Mouse (Mus musculus) forebrain, embryonic 10.5 days (tissue): ENCODE data around the gene Ero1l. TPM values are rescaled to one million over a fixed set of nuclear protein-coding genes. Genes with fewer than 3 reads are reported as not detected.

Experiments
- DNase-seq: peaks from one replicate; pipeline ENCODE4 v3.0.0-alpha.2; 2017; ENCODE audit warnings: low spot score; ENCODE audit errors: extremely low spot score
- H3K27ac ChIP-seq: fragments of 300-500 bp; sonication (generic); 2 replicates; pipeline ENCODE4 v1.5.1; 2016; ENCODE audit warnings: mild to moderate bottlenecking
- H3K27me3 ChIP-seq: fragments of 300-500 bp; sonication (generic); 2 replicates; pipeline ENCODE4 v1.6.1; 2016; ENCODE audit warnings: mild to moderate bottlenecking; ENCODE audit not compliant: poor library complexity, severe bottlenecking
- H3K36me3 ChIP-seq: fragments of 300-500 bp; sonication (generic); replicated peaks from 2 replicates; pipeline ENCODE4 v1.6.1; 2016; ENCODE audit warnings: mild to moderate bottlenecking, moderate library complexity
- H3K4me1 ChIP-seq: fragments of 300-500 bp; sonication (generic); 2 replicates; pipeline ENCODE4 v1.6.1; 2016
- H3K4me3 ChIP-seq: fragments of 300-500 bp; sonication (generic); 2 replicates; pipeline ENCODE4 v1.5.1; 2016; ENCODE audit warnings: mild to moderate bottlenecking, moderate library complexity
- H3K9me3 ChIP-seq: fragments of 300-500 bp; sonication (generic); 2 replicates; pipeline ENCODE4 v1.6.1; 2016; ENCODE audit warnings: mild to moderate bottlenecking, moderate library complexity
- WGBS: fragments of 180-500 bp; shearing (Covaris S2); methylation state at CpG from one replicate; pipeline ENCODE4 v1.1.7; 2016; 5-methylcytosine and 5-hydroxymethylcytosine counted together
- polyA plus RNA-seq: library from polyadenylated mRNA; unstranded; fragments of >200 nt; fragmentation: Nextera tagmentation; extraction: Ambion mirVana; gene quantifications from 2 replicates; pipeline ENCODE4 v1.2.1, GENCODE M21; 2016

The Ero1l gene
- polyA plus RNA-seq = 32.0 and 37.1 TPM in 2 replicates

DNA sequence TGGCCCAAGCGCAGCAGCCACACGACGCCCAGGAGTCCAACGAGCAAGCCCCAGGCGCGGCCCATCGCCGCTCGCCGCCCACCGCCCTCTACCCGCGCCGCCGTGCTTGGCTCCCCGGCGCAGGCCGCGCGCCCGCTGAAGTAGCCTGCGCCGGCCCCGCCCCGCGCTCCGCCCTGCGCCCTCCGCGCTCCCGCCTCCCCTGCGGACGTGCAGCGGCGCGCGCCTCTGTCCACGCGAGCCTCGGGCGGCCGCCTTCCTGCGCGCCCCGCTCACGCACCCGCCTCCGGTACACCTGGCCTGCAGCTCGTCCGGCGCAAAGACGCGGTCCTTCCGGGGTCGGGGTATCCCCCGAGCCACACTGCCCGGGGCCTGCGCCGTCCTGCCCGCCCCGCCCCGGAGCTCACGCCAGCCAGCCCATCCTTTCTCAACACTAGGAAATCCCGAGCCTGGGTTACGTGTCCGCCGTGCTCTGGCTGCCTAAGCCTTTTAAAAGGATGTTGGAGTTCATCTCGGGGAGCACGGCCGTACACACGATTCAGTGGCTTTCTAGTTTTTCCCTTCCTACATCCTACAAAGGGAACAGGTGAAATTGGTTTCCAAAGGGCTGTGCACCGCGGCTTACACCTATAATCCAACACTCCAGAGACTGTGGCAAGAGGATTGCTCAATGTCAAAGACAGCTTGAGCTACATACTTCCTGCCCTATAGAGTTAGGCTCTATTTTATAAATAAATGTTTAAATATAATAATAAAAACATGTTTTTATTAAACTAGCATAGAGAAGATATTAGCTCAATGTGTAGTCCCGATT, at the start of gene Ero1l:
Gene Ero1l, minus strand, starts transcription at position 346 of the 811 bp plus-strand sequence.
- Histone ChIP-seq H3K27me3 (no peaks in the 10 kb centered on the region; the same call in 1 of the 2 replicates), H3K36me3 (no peaks in the 10 kb centered on the region), H3K9me3 (no peaks in the 10 kb centered on the region), H3K4me3 (peak within 1 kb of the TSS; percentile 85), H3K27ac (peak within 1 kb of the TSS; percentile 94), H3K4me1 (peaks cover 26% of the 10 kb centered on the region)
- 2% methylated on average over 73 of the region's 74 CpGs for WGBS
- peak; percentile 75 for DNase-seq

DNA sequence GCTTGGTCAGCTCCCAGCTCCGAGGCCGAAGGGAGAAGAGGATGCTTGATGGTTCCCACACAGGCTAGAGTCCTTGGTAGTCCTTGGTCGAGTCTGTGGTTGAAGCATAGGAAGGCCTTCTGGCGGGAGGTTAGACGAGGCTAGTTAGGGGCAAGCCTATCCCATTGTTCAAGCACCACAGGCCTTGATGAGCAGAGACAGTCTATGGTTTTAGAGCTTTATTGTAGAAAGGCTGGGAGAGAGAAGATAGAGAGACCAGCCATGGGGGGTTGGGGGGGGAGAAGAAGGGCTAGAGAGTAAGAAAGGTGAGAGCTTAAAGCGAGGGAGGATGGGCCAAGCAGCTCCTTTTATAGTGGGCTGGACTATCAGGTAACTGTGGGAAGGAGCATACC, 46.6 kb upstream of the Ero1l start:
- no peak overlapping the region for H3K4me3 ChIP-seq
- peaks cover 16% of the 10 kb centered on the region for H3K4me1 ChIP-seq
- H3K9me3 ChIP-seq = peaks cover 7% of the 10 kb centered on the region
- H3K36me3 ChIP-seq = peaks cover 61% of the 10 kb centered on the region
- WGBS = 86% methylated on average over 6 of the region's 6 CpGs
- no peaks in the 10 kb centered on the region for H3K27me3 ChIP-seq
- H3K27ac ChIP-seq = peak overlapping the region; percentile 70
- DNase-seq = no peak

DNA sequence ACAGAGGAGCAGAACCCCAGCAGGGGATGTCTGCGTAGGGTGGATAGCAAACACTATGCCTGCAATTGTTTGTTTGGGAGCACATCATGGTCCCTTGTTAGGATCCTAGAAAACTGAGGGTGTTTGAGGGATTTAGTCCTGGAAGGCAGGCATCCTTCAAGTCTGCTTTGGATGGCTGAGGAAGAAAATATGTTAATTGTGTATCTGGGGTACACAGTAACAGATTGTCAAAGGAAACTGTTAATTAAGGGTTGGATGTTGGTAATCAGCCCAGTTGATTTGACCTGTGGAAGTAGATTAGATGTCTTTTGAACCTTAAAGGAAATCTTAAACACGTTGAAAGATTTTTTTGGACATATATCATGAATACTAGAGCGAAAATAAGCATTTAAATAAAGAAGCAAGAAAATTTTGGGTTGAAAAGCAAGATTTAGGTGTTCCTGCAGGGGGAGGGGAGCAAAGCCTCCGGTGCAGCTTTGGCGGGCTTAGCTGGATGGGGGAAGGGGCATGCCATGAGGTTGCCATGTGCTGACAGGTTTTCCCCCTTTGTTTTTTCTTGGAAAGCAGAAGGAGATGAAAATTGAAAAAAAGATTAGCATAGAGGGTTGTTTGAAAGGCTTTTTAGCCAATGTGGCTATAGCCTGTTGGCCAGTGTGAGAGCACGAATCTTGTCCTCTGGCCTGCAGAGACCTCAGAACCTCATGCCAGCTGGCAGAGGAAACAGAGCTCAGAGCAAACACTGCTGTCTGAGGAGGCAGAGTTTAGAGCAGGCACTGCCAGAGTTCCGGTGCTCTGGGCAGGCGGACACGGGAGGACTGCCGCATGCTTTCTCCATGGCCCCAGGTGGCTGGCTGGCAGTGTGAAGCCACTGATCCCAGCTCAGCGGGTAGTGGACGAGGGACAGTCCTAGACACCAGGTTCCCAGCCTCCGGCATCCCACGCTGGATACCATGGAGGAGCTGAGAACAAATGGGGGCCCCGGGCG, 45.9 kb upstream of the Ero1l start:
- no peak overlapping the region for H3K4me3 ChIP-seq
- 81% methylated on average over 16 of the region's 16 CpGs for WGBS
- peaks cover 16% of the 10 kb centered on the region for H3K4me1 ChIP-seq
- H3K27ac ChIP-seq = peak overlapping the region; percentile 70
- peaks cover 2% of the 10 kb centered on the region for H3K9me3 ChIP-seq
- DNase-seq = no peak
- H3K27me3 ChIP-seq = no peaks in the 10 kb centered on the region
- peaks cover 58% of the 10 kb centered on the region for H3K36me3 ChIP-seq

DNA sequence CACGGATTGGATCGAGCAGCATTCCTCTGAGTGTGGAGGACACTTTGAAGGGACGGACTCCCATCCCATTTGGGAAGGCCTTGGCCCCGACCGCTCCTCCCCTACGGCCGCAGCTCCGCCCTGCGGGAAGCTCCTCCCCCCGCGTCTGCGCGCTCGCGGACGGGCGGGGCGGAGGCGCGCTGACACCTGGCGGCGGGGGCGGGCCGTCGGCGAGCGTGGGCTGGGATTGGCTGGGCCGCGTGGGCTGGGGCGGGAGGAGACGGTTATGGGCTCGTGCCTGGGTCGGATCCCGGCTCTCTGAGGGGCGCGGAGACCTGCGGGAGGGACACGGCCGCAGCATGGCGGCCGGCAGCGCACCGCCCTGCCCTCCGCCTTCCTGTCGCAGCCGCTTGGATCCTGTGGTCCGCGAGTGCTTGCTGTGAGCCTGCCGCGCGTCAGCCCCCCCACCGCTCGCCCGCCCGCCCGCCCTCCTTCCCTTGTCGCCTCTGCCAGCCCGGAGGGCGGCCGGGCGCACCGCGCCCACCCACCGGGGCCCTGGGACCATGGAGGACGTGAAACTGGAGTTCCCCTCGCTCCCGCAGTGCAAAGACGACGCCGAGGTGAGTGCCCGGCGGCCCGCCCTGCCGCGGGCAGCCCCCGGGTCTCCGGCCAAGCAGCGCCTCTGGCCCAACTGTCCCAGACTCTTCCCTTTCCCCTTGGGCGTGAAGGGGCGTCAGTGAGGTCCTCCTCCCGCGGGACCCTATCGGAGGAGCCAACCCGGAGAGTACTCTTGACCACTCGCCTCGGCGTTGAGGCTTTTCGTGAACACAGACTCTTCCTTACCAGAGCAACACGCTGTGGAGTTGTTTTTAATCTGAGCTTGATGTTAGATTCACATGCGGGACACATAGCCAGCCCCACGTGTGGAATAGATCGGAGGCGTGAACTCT, 32.6 kb upstream of the Ero1l start, which contains the start of gene Styx:
Gene Styx, plus strand, starts transcription at position 163 of the 929 bp plus-strand sequence.
- WGBS = under 1% methylated on average over 85 of the region's 93 CpGs
- H3K27me3 ChIP-seq = no peaks in the 10 kb centered on the region
- H3K4me1 ChIP-seq = peaks cover 25% of the 10 kb centered on the region
- H3K9me3 ChIP-seq = no peaks in the 10 kb centered on the region
- peak within 1 kb of the TSS; percentile 90 for H3K27ac ChIP-seq
- H3K36me3 ChIP-seq = peaks cover 41% of the 10 kb centered on the region
- DNase-seq = peak; percentile 94
- H3K4me3 ChIP-seq = peak within 1 kb of the TSS; percentile 84

DNA sequence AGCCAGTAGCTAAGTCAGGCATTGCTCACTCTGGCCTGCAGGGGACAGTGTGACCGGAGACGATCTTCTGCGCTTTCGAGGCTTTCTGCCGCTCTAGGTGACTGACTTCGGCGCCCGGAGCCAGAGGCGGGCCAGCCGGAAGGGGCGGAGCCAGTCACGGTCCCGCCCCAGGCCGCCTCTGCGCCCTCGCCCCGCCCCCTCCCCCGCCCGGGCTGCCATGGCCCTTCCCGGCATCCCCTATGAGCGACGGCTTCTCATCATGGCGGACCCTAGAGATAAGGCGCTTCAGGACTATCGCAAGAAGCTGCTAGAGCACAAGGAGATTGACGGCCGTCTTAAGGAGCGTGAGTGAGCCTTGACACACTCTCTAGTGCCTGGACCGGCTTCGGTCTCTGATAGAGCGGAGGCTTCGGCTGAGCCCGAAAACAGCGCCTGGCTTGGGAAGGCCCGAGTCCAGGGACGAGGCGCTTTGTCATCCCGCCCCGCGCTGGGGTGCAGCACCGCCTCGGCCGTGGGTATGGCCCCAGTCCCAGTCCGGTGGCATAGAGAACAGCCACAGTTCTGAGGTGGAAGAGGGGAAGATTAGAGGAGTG, 11.1 kb upstream of the Ero1l start, which contains the start of gene Psmc6:
Gene Psmc6, plus strand, starts transcription at position 200 of the 593 bp plus-strand sequence.
- no peaks in the 10 kb centered on the region for H3K9me3 ChIP-seq
- WGBS = under 1% methylated on average over 44 of the region's 44 CpGs
- H3K4me3 ChIP-seq = peak within 1 kb of the TSS; percentile 94
- H3K36me3 ChIP-seq = peaks cover 38% of the 10 kb centered on the region
- peak; percentile 90 for DNase-seq
- peaks cover 14% of the 10 kb centered on the region for H3K4me1 ChIP-seq
- H3K27ac ChIP-seq = peak within 1 kb of the TSS; percentile 97
- H3K27me3 ChIP-seq = no peaks in the 10 kb centered on the region

DNA sequence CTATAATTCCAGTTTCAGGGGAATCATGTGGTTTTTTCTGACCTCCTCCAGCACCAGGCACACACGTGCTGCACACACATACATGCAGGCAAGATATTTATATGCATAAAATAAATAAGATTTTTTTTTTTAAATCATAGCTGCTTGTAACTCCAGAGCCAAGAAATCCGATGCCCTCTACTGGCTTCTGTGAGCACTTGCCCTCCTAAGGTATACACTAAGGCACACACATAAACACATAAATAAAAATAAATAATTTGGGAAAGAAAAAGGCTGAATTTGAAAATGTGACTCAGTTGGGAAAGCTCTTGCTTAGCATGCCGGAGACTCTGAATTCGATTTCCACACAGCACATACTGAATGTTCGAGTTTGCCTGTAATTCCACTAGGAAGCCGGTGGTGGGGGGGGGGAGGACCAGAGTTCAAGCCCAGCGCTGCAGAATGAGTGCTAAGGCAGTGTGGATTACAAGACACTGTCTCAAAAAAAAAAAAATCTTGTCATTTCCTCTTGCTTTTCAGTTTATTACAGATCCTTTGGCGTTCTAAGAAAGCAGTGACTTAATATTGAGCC, 10.5 kb upstream of the Ero1l start:
- peaks cover 32% of the 10 kb centered on the region for H3K36me3 ChIP-seq
- no peaks in the 10 kb centered on the region for H3K27me3 ChIP-seq
- WGBS = 15% methylated on average over 8 of the region's 8 CpGs
- no peak for DNase-seq
- H3K4me3 ChIP-seq = peak overlapping the region; percentile 94
- H3K4me1 ChIP-seq = peaks cover 14% of the 10 kb centered on the region
- H3K9me3 ChIP-seq = no peaks in the 10 kb centered on the region
- peak overlapping the region; percentile 97 for H3K27ac ChIP-seq

DNA sequence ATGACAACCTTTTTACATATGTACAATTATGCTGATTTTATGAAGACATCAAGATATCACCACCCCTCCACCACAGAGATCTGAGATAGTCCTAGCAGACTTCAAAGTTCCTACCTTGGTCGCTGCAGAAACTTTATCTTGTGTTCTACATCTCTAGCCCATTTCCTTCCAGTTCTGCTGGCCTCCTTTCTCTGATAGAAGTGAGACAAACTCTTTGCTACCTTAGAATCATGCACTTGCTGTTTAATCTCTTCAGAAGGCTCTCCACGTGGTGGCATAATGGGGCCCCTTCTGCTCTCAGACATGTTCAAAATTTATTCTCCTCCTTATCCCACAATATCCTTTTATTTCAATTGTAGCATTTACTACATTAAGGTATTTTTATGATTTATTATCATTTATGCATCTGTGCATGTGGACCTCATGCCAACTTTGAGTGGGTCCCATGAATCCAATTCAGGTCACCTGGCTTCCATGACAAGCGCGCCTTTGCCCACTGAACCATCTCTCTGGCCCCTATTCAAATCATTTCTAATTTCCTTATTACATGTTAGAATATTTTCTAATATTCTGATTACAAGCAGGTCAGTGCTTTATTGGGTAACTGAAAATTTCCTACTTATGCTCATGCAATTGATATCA, 9.6 kb upstream of the Ero1l start:
- no peak for DNase-seq
- H3K4me3 ChIP-seq = no peak overlapping the region
- peaks cover 23% of the 10 kb centered on the region for H3K36me3 ChIP-seq
- H3K9me3 ChIP-seq = no peaks in the 10 kb centered on the region
- H3K4me1 ChIP-seq = peaks cover 14% of the 10 kb centered on the region
- no peak overlapping the region for H3K27ac ChIP-seq
- H3K27me3 ChIP-seq = no peaks in the 10 kb centered on the region
- WGBS = 90% methylated on average over 4 of the region's 4 CpGs

DNA sequence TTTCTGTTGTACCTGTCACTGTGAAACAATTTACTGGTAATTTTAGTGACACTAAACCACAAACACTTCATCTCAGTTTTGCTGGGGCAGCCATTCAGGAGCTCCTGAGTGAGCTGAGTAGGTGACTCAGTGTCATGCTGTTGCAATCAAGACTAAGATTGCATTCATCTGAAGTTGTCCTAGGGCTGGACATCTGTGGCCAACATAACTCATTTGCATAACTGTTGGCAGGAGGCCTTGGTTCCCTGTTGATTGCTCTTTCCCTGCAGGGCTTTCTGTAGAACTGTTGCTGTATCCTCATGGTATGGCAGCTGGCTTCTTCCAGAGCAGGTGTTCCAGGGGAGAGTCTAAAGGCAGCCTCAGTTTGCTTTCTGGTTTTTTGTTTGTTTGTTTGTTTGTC, 6.9 kb upstream of the Ero1l start:
- Histone ChIP-seq H3K27me3 (no peaks in the 10 kb centered on the region), H3K36me3 (no peaks in the 10 kb centered on the region), H3K9me3 (no peaks in the 10 kb centered on the region), H3K4me3 (no peak overlapping the region), H3K4me1 (peaks cover 4% of the 10 kb centered on the region; the same call in 1 of the 2 replicates), H3K27ac (no peak overlapping the region)
- no peak for DNase-seq

DNA sequence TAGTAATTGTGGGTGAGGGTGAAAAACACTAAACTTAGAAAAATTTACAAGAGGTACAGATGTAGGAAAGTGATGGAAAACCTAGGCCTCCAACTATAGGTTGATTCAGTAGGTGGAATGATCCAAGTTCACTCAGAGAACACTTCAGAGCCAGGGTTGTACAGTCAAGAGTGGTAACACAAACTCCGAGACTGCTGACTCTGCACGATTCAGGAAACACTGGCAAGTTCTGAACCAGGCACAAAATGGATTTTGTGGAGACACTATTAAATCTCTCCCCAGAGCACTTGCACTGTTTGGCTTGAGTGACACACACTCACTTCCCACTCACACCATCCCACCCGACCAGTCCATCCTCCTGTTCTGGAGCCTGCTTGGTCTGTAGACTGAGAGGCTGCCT, 4.7 kb upstream of the Ero1l start:
- 89% methylated on average over 3 of the region's 3 CpGs for WGBS
- Histone ChIP-seq H3K9me3 (no peaks in the 10 kb centered on the region), H3K4me1 (peaks cover 11% of the 10 kb centered on the region), H3K27me3 (no peaks in the 10 kb centered on the region; the same call in 1 of the 2 replicates), H3K36me3 (no peaks in the 10 kb centered on the region), H3K27ac (no peak overlapping the region), H3K4me3 (no peak overlapping the region)
- DNase-seq = no peak

DNA sequence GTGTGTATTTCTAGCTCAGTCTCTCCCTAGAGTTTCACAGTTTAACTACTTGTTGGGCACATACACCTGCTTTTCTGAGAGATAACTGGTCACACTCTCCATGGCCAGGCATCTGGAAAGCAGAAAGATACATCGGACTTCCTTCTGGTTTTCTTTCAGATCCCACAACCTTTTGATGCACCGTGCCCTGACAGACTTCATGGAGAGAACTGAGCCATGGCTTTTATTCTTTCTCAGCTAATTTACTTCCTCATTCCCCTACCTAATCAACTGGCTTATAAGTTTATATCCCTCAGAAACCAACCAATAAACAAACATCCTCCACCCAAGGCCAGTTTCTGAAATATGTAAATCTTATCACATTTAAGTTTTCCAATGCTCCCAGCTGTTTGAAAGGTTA, 3.9 kb upstream of the Ero1l start:
- Histone ChIP-seq H3K4me3 (no peak overlapping the region), H3K9me3 (no peaks in the 10 kb centered on the region), H3K27me3 (no peaks in the 10 kb centered on the region; the same call in 1 of the 2 replicates), H3K4me1 (peaks cover 19% of the 10 kb centered on the region), H3K27ac (no peak overlapping the region), H3K36me3 (no peaks in the 10 kb centered on the region)
- 91% methylated on average over 2 of the region's 2 CpGs for WGBS
- DNase-seq = no peak

DNA sequence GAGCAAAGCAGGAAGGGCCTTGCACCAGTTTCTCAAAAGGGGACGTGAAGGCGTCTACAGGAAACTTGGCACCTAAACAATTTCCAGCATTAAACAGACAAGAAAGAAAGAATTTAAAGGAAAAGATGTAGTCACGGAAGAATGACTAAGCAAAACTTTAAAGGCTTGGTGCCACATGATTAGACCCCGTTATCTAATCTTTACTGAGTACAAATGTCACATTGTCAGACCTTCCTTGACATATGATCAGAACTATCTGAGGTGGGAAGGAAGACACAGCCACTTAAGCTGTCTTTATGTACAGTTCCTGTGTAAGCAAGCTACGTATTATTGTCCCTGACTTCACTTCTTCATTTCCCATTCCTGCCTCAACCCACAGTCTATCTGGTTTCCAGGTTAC, 3.1 kb upstream of the Ero1l start:
- Histone ChIP-seq H3K36me3 (no peaks in the 10 kb centered on the region), H3K4me1 (peaks cover 25% of the 10 kb centered on the region), H3K27me3 (no peaks in the 10 kb centered on the region; the same call in 1 of the 2 replicates), H3K4me3 (no peak overlapping the region), H3K27ac (no peak overlapping the region), H3K9me3 (no peaks in the 10 kb centered on the region)
- 86% methylated on average over 5 of the region's 5 CpGs for WGBS
- DNase-seq = no peak
